Mouse (Mus musculus) hindbrain, embryonic 12.5 days (tissue): ENCODE measurements around the gene Acsm1. TPM values are rescaled to one million over a fixed set of nuclear protein-coding genes. Genes with fewer than 3 reads are reported as not detected.

Experiments used
- ATAC-seq: fragments of 200-750 bp; cut with Nextera tagmentation; 2 replicates; pipeline ENCODE4 v1.8.0; 2017; ENCODE audit warnings: moderate TSS enrichment; ENCODE audit not compliant: low FRiP score
- H3K27ac ChIP-seq: fragments of 300-500 bp; sonication (generic); 2 replicates; pipeline ENCODE4 v1.5.1; 2016; ENCODE audit warnings: mild to moderate bottlenecking
- H3K27me3 ChIP-seq: fragments of 300-500 bp; sonication (generic); 2 replicates; pipeline ENCODE4 v1.6.1; 2016; ENCODE audit warnings: mild to moderate bottlenecking
- H3K36me3 ChIP-seq: fragments of 300-500 bp; sonication (generic); 2 replicates; pipeline ENCODE4 v1.6.1; 2016; ENCODE audit warnings: mild to moderate bottlenecking
- H3K4me1 ChIP-seq: fragments of 300-500 bp; sonication (generic); 2 replicates; pipeline ENCODE4 v1.6.1; 2016
- H3K4me2 ChIP-seq: fragments of 300-500 bp; sonication (generic); replicated peaks from 2 replicates; pipeline ENCODE4 v1.6.1; 2016; ENCODE audit warnings: mild to moderate bottlenecking
- H3K4me3 ChIP-seq: fragments of 300-500 bp; sonication (generic); 2 replicates; pipeline ENCODE4 v1.5.1; 2016; ENCODE audit warnings: mild to moderate bottlenecking
- H3K9ac ChIP-seq: fragments of 300-500 bp; sonication (generic); 2 replicates; pipeline ENCODE4 v1.6.1; 2016; ENCODE audit warnings: mild to moderate bottlenecking, moderate library complexity
- H3K9me3 ChIP-seq: fragments of 300-500 bp; sonication (generic); replicated peaks from 2 replicates; pipeline ENCODE4 v1.6.1; 2016; ENCODE audit warnings: mild to moderate bottlenecking
- WGBS: fragments of 180-500 bp; shearing (Covaris S2); methylation state at CpG from one replicate; pipeline ENCODE4 v1.1.7; 2016; 5-methylcytosine and 5-hydroxymethylcytosine counted together
- polyA plus RNA-seq: library from polyadenylated mRNA; unstranded; fragments of >200 nt; fragmentation: Nextera tagmentation; extraction: Ambion mirVana; gene quantifications from 2 replicates; pipeline ENCODE4 v1.2.1, GENCODE M21; 2016

Acsm1 gene
- polyA plus RNA-seq, 1 experiment from 2014 or later = not detected

DNA sequence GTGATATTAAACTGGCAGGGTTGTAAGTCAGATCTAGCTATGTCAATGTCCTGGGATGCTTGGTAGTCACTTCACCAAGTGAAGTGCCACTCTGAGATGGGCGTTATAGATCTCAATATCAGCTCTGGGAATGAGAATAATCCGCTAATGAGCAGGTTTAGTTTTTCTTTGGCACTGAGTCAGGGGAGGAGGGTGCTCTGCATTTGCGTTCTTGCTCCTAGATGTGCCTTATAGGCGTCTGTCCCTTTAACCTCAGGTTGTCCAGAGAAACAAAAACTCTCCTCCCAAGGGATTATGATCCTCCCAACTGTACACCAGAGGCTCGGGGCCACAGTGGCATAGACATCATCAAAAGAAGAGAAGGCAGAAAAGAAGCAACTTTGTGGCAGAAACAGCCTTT is 82.9 kb downstream of the Acsm1 start, which contains the start of gene Acsm4:
Acsm4 (plus strand) TSS at position 301 of the 400 bp plus-strand sequence.
- Histone ChIP-seq H3K4me3 (no peak within 1 kb of the TSS), H3K27me3 (no peaks in the 10 kb centered on the region), H3K4me2 (no peak within 1 kb of the TSS), H3K9ac (no peak within 1 kb of the TSS), H3K27ac (no peak within 1 kb of the TSS), H3K36me3 (no peaks in the 10 kb centered on the region), H3K4me1 (no peaks in the 10 kb centered on the region), H3K9me3 (no peaks in the 10 kb centered on the region)
- 71% methylated on average over 5 of the region's 5 CpGs for WGBS
- no peak for ATAC-seq

DNA sequence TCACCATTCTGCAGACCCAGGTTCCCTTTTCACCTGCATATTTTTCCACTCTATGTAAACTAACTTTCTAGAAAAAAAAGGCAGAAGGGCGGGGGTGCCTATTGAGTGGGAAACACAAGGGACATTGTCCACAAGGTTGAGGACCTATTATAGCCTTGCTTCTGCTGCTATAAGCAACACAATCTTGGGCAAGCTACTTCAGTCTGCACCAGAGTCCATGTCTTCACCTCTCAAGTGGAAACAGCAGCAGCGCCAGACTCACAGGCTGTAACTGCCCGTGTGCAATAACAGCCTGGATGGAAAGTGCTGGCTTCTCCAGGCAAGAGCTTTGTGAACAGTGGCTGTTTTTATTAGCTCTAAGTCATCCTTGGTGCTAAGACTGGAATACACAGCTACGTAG is 85.5 kb downstream of the Acsm1 start:
- Histone ChIP-seq H3K4me2 (no peak overlapping the region), H3K4me1 (no peaks in the 10 kb centered on the region), H3K27me3 (no peaks in the 10 kb centered on the region), H3K4me3 (no peak overlapping the region), H3K9ac (no peak overlapping the region), H3K9me3 (no peaks in the 10 kb centered on the region), H3K36me3 (no peaks in the 10 kb centered on the region), H3K27ac (no peak overlapping the region)
- 79% methylated on average over 4 of the region's 4 CpGs for WGBS
- no peak for ATAC-seq

- Histone ChIP-seq H3K4me3 (no peak overlapping the region), H3K9me3 (no peaks in the 10 kb centered on the region), H3K27ac (no peak overlapping the region), H3K4me1 (no peaks in the 10 kb centered on the region), H3K4me2 (no peak overlapping the region), H3K27me3 (no peaks in the 10 kb centered on the region), H3K36me3 (no peaks in the 10 kb centered on the region), H3K9ac (no peak overlapping the region)
- WGBS = 96% methylated on average over 1 of the region's 1 CpGs
- ATAC-seq = no peak
Observed at GRCm38 (mm10) chr7:119694926-119695325, 88.1 kb downstream of the Acsm1 start.

Other genes with a start within 250 kb of the Acsm1 start
- gene Gp2, start 147.7 kb upstream of the Acsm1 start, polyA plus RNA-seq = not detected in 2 replicates
- not detected in 2 replicates for gene Umod, start 127.7 kb upstream of the Acsm1 start, polyA plus RNA-seq
- not detected in 2 replicates for gene Acsm5, start 87.6 kb upstream of the Acsm1 start, polyA plus RNA-seq
- gene Pdilt, start 83.5 kb upstream of the Acsm1 start, polyA plus RNA-seq = 0.17 and 0.43 TPM in 2 replicates
- gene Acsm2, start 52.7 kb upstream of the Acsm1 start, polyA plus RNA-seq = not detected in 2 replicates
- gene Acsm4, start 83.0 kb downstream of the Acsm1 start, polyA plus RNA-seq = not detected in 2 replicates
- 87.7 and 91.2 TPM in 2 replicates for gene Thumpd1, start 113.8 kb downstream of the Acsm1 start, polyA plus RNA-seq
- gene Acsm3, start 153.9 kb downstream of the Acsm1 start, polyA plus RNA-seq = 0.14 and 0.23 TPM in 2 replicates
- gene Rexo5, start 187.0 kb downstream of the Acsm1 start, polyA plus RNA-seq = 20.4 and 22.8 TPM in 2 replicates
- gene Eri2, start 187.0 kb downstream of the Acsm1 start, polyA plus RNA-seq = 27.2 and 27.5 TPM in 2 replicates